ENCODE assay signal across 16 mouse cellular contexts in the genomic region with DNA sequence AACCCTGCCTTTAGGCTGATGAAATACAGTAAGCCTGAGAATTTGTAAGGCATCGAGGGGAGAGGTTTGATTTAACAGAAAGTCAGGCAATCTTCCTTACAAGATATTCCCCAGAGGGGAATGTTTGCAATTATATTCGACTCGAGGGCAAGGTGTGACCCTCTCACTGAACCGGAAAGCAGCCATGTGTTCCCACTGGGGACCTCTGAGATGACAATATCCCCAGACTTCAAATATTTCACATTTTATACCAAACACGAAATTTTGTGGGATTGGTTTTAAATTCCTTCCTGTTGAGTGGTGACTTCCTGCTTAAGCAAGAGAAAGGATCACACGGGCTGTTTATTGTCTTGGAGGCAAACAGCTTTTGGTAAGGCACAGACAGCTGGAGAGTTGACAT. TPM values are rescaled to one million over a fixed set of nuclear protein-coding genes. Genes with fewer than 3 reads are reported as not detected.
DNase-seq lines count a peak whose midpoint lies in the region; ATAC-seq lines count a peak whose summit lies in the region.
"Had no signal": no experiment of that assay in that cellular context is flagged by ENCODE, and none has a peak within 500 bp of the region (broad histone marks: within the 10 kb centered on the region; RNA-seq: fewer than 3 reads in every experiment).

No protein-coding gene starts in this region.

- peak; percentile 80 for DNase-seq in fibroblast of lung, adult 2 months (ENCODE audit: low read depth)
- DNase-seq in skeletal muscle tissue, adult 2 months (ENCODE audit: low read depth, low spot score), result peak; percentile 49
- no peak for DNase-seq in c-Kit-positive CD71-positive TER-119-positive erythroid progenitor cells, embryonic 14.5 days (ENCODE audit: low spot score)
- DNase-seq in spleen, adult 18-20 months, result no peak
- DNase-seq: cerebellum, postnatal 14 days; liver had no signal

- no peak overlapping the region for H3K4me2 ChIP-seq in heart, embryonic 16.5 days (ENCODE audit: low read depth, low read length)
- no peak overlapping the region for H3K4me2 ChIP-seq in heart, embryonic 12.5 days
- H3K4me2 ChIP-seq in midbrain, embryonic 13.5 days (replicated peaks), result no peak overlapping the region
- H3K4me2 ChIP-seq in midbrain, embryonic 16.5 days (ENCODE audit: low read length), result no peak overlapping the region
- H3K4me2 ChIP-seq: forebrain, embryonic 12.5 days had no signal

- no peak overlapping the region for H3K9ac ChIP-seq in heart, embryonic 16.5 days (ENCODE audit: low read length)
- no peak overlapping the region for H3K9ac ChIP-seq in heart, embryonic 12.5 days
- no peak overlapping the region for H3K9ac ChIP-seq in midbrain, embryonic 13.5 days (replicated peaks)
- H3K9ac ChIP-seq in midbrain, embryonic 16.5 days (ENCODE audit: low read depth, low read length), result no peak overlapping the region
- H3K9ac ChIP-seq: forebrain, embryonic 12.5 days had no signal

- H3K36me3 ChIP-seq in heart, embryonic 16.5 days (ENCODE audit: control insufficient read depth, insufficient read depth), result no peaks in the 10 kb centered on the region
- H3K36me3 ChIP-seq in heart, embryonic 12.5 days, result no peaks in the 10 kb centered on the region
- H3K36me3 ChIP-seq in midbrain, embryonic 13.5 days, result no peaks in the 10 kb centered on the region
- no peaks in the 10 kb centered on the region for H3K36me3 ChIP-seq in midbrain, embryonic 16.5 days (ENCODE audit: control insufficient read depth, insufficient read depth, low read length)
- H3K36me3 ChIP-seq: forebrain, embryonic 12.5 days had no signal

- ATAC-seq in heart, embryonic 16.5 days (replicated peaks; ENCODE audit: extremely low read depth, insufficient read depth, low FRiP score), result no peak
- ATAC-seq in heart, embryonic 12.5 days (ENCODE audit: insufficient number of reproducible peaks, low FRiP score), result no peak
- ATAC-seq in midbrain, embryonic 13.5 days, result no peak
- no peak for ATAC-seq in midbrain, embryonic 16.5 days

- no peak overlapping the region for H3K4me3 ChIP-seq in heart, embryonic 16.5 days (ENCODE audit: low read length)
- H3K4me3 ChIP-seq in heart, embryonic 12.5 days, result no peak overlapping the region
- H3K4me3 ChIP-seq in midbrain, embryonic 13.5 days (replicated peaks), result no peak overlapping the region
- H3K4me3 ChIP-seq in midbrain, embryonic 16.5 days (ENCODE audit: low read depth, low read length), result no peak overlapping the region
- H3K4me3 ChIP-seq: forebrain, embryonic 12.5 days had no signal

- H3K27ac ChIP-seq in heart, embryonic 16.5 days (ENCODE audit: low read length), result peak overlapping the region; percentile 51; the same call in 1 of the 2 replicates
- H3K27ac ChIP-seq in heart, embryonic 12.5 days (ENCODE audit: poor library complexity, severe bottlenecking), result no peak overlapping the region
- peak overlapping the region; percentile 25; the same call in 1 of the 2 replicates for H3K27ac ChIP-seq in midbrain, embryonic 13.5 days
- no peak overlapping the region for H3K27ac ChIP-seq in midbrain, embryonic 16.5 days (ENCODE audit: low read length)
- H3K27ac ChIP-seq: forebrain, embryonic 12.5 days; macrophage had no signal

- H3K4me1 ChIP-seq in heart, embryonic 16.5 days (ENCODE audit: control insufficient read depth, insufficient read depth, low read length), result peaks cover 21% of the 10 kb centered on the region
- H3K4me1 ChIP-seq in heart, embryonic 12.5 days (replicated peaks), result peaks cover 15% of the 10 kb centered on the region; the same call in 1 of the 2 replicates
- peaks cover 19% of the 10 kb centered on the region for H3K4me1 ChIP-seq in midbrain, embryonic 13.5 days (replicated peaks)
- H3K4me1 ChIP-seq in midbrain, embryonic 16.5 days (ENCODE audit: control insufficient read depth, insufficient read depth, low read length), result peaks cover 14% of the 10 kb centered on the region

- H3K27me3 ChIP-seq in heart, embryonic 16.5 days (ENCODE audit: control insufficient read depth, insufficient read depth, low read length), result no peaks in the 10 kb centered on the region
- H3K27me3 ChIP-seq in heart, embryonic 12.5 days (replicated peaks), result peaks cover 5% of the 10 kb centered on the region
- peaks cover 26% of the 10 kb centered on the region for H3K27me3 ChIP-seq in midbrain, embryonic 13.5 days
- no peaks in the 10 kb centered on the region; the same call in 1 of the 2 replicates for H3K27me3 ChIP-seq in midbrain, embryonic 16.5 days (ENCODE audit: control insufficient read depth, insufficient read depth, low read depth, low read length)
- H3K27me3 ChIP-seq: CH12.LX had no signal

- 32% methylated on average over 6 of the region's 6 CpGs for WGBS in heart, embryonic 16.5 days
- WGBS in heart, embryonic 12.5 days, result 38% methylated on average over 6 of the region's 6 CpGs
- WGBS in midbrain, embryonic 13.5 days, result 35% methylated on average over 6 of the region's 6 CpGs
- 30% methylated on average over 6 of the region's 6 CpGs for WGBS in midbrain, embryonic 16.5 days

- no peaks in the 10 kb centered on the region for H3K9me3 ChIP-seq in heart, embryonic 16.5 days (replicated peaks; ENCODE audit: control insufficient read depth, low read length)
- H3K9me3 ChIP-seq in heart, embryonic 12.5 days (replicated peaks), result no peaks in the 10 kb centered on the region
- H3K9me3 ChIP-seq in midbrain, embryonic 13.5 days, result no peaks in the 10 kb centered on the region
- H3K9me3 ChIP-seq in midbrain, embryonic 16.5 days (replicated peaks; ENCODE audit: control insufficient read depth, low read length, poor library complexity, severe bottlenecking), result no peaks in the 10 kb centered on the region
- H3K9me3 ChIP-seq: forebrain, embryonic 12.5 days had no signal

RNA-seq across cellular contexts. Expression of gene Pgpep1l, which starts 2.7 kb away (rescaled TPM):
- polyA plus RNA-seq in heart, embryonic 16.5 days (2015; fragmentation: Nextera tagmentation; extraction: Ambion mirVana), result 0.71 TPM in 1 of 2 replicates, not detected in the other
- polyA plus RNA-seq in heart, embryonic 12.5 days (2016; fragmentation: Nextera tagmentation; extraction: Ambion mirVana), result 0.50 TPM in 1 of 2 replicates, not detected in the other
- polyA plus RNA-seq in midbrain, embryonic 13.5 days (2015; fragmentation: Nextera tagmentation; extraction: Ambion mirVana), result not detected in 2 replicates
- polyA plus RNA-seq in midbrain, embryonic 16.5 days (2015; fragmentation: Nextera tagmentation; extraction: Ambion mirVana), result not detected in 2 replicates
- polyA plus RNA-seq: forebrain, embryonic 12.5 days; large intestine, adult 2 months; neural tube, embryonic 14.5 days; small intestine, adult 2 months had no signal

RNA-seq across cellular contexts. Expression of gene Fam169b, which starts 6.9 kb away (rescaled TPM):
- polyA plus RNA-seq in heart, embryonic 16.5 days (2015; fragmentation: Nextera tagmentation; extraction: Ambion mirVana), result 7.2 and 15.1 TPM in 2 replicates
- 0.15 TPM in 1 of 2 replicates, not detected in the other for polyA plus RNA-seq in heart, embryonic 12.5 days (2016; fragmentation: Nextera tagmentation; extraction: Ambion mirVana)
- 0.09 TPM in 1 of 2 replicates, not detected in the other for polyA plus RNA-seq in midbrain, embryonic 13.5 days (2015; fragmentation: Nextera tagmentation; extraction: Ambion mirVana)
- polyA plus RNA-seq in midbrain, embryonic 16.5 days (2015; fragmentation: Nextera tagmentation; extraction: Ambion mirVana), result 0.16 TPM in 1 of 2 replicates, not detected in the other
- polyA plus RNA-seq: neural tube, embryonic 14.5 days had no signal

Comparison
In these comparisons a context has a peak if more than half of its experiments do, and no peak if none do; other contexts are left out.
1. H3K27ac ChIP-seq: peak in heart, embryonic 16.5 days (single experiment) and midbrain, embryonic 13.5 days (single experiment); none in heart, embryonic 12.5 days (single experiment) and midbrain, embryonic 16.5 days (single experiment).
2. DNase-seq: peak in fibroblast of lung, adult 2 months (single experiment) and skeletal muscle tissue, adult 2 months (single experiment); none in c-Kit-positive CD71-positive TER-119-positive erythroid progenitor cells, embryonic 14.5 days (single experiment) and spleen, adult 18-20 months (0 of 2).